In genomic region chr11:68497081-68497480, GRCm38 (mm10) we compare ENCODE assay signal across 32 mouse cellular contexts. TPM values are rescaled to one million over a fixed set of nuclear protein-coding genes. Genes with fewer than 3 reads are reported as not detected.
DNase-seq lines count a peak whose midpoint lies in the region; ATAC-seq and TF ChIP-seq lines count a peak whose summit lies in the region.
"Had no signal": no experiment of that assay in that cellular context is flagged by ENCODE, and none has a peak within 500 bp of the region (broad histone marks: within the 10 kb centered on the region; RNA-seq: fewer than 3 reads in every experiment).

No protein-coding gene starts in this region.

- no peak overlapping the region for H3K4me2 ChIP-seq in intestine, postnatal 0 days (replicated peaks; ENCODE audit: low read depth)
- H3K4me2 ChIP-seq in intestine, embryonic 16.5 days (ENCODE audit: low read depth, low read length), result no peak overlapping the region
- H3K4me2 ChIP-seq in CH12.LX (ENCODE audit: insufficient read depth, low read depth, poor library complexity, severe bottlenecking), result no peak overlapping the region
- H3K4me2 ChIP-seq: forebrain, embryonic 13.5 days; hindbrain, embryonic 13.5 days; limb, embryonic 15.5 days; lung, embryonic 15.5 days; midbrain, embryonic 15.5 days had no signal

- no peaks in the 10 kb centered on the region for H3K79me2 ChIP-seq in CH12.LX (replicated peaks; ENCODE audit: control insufficient read depth, extremely low read depth, insufficient read depth, poor library complexity, severe bottlenecking)

- in situ Hi-C loops in CH12.LX (cut with MboI; ENCODE audit: low pct_ligation_motif_present, low pct_unique_long_range_greater_than_20kb, low sequenced_read_pairs), result no loop called here

- H3K4me1 ChIP-seq in intestine, postnatal 0 days (replicated peaks; ENCODE audit: control insufficient read depth, insufficient read depth, low read length), result 0 out of 2 replicates have a peak, but pooled peaks cover 2% of the 10 kb centered on the region
- H3K4me1 ChIP-seq in intestine, embryonic 16.5 days (ENCODE audit: control insufficient read depth, insufficient read depth, low read length), result peaks cover 16% of the 10 kb centered on the region; the same call in 1 of the 2 replicates
- H3K4me1 ChIP-seq in CH12.LX (ENCODE audit: control insufficient read depth in 1 of 2, insufficient read depth in 2 of 2), result peaks cover 41 to 77% of the 10 kb centered on the region in 2 experiments
- peaks cover 27% of the 10 kb centered on the region for H3K4me1 ChIP-seq in bone marrow macrophage, adult 2 months (ENCODE audit: control insufficient read depth, insufficient read depth, low read length)
- peaks cover 15% of the 10 kb centered on the region for H3K4me1 ChIP-seq in thymus, adult 2 months (replicated peaks; ENCODE audit: control insufficient read depth, insufficient read depth, low read length)
- H3K4me1 ChIP-seq: forebrain, embryonic 13.5 days; midbrain, embryonic 10.5 days; midbrain, embryonic 15.5 days had no signal

- no peak overlapping the region for H3K9ac ChIP-seq in intestine, postnatal 0 days (ENCODE audit: low read depth, low read length)
- H3K9ac ChIP-seq in intestine, embryonic 16.5 days (ENCODE audit: low read depth, low read length), result no peak overlapping the region
- H3K9ac ChIP-seq in CH12.LX (ENCODE audit: insufficient read depth, low read depth), result 0 out of 2 replicates have a peak overlapping the region, but pooled peaks have one; percentile 10
- H3K9ac ChIP-seq: forebrain, embryonic 13.5 days; hindbrain, embryonic 13.5 days; limb, embryonic 15.5 days; liver, embryonic 14.5 days; lung, embryonic 15.5 days; midbrain, embryonic 15.5 days had no signal

- no peaks in the 10 kb centered on the region for H3K36me3 ChIP-seq in intestine, postnatal 0 days (ENCODE audit: control insufficient read depth, insufficient read depth)
- H3K36me3 ChIP-seq in intestine, embryonic 16.5 days (ENCODE audit: control insufficient read depth, insufficient read depth, low read length), result no peaks in the 10 kb centered on the region
- H3K36me3 ChIP-seq in CH12.LX (replicated peaks in 1 of 2; ENCODE audit: control insufficient read depth in 1 of 2, insufficient read depth in 1 of 2, low read length in 1 of 2), result peaks cover 0 to 35% of the 10 kb centered on the region in 2 experiments
- H3K36me3 ChIP-seq in thymus, adult 2 months (ENCODE audit: control insufficient read depth, insufficient read depth, low read length), result peaks cover 39% of the 10 kb centered on the region
- H3K36me3 ChIP-seq: hindbrain, embryonic 13.5 days; limb, embryonic 10.5 days; limb, embryonic 15.5 days; lung, embryonic 15.5 days; midbrain, embryonic 10.5 days; midbrain, embryonic 15.5 days had no signal

- no peak for TF ChIP-seq RAD21 in CH12.LX (IDR thresholded peaks at IDR 0.05; ENCODE audit: low read depth, low read length)

- no peaks in the 10 kb centered on the region for H3K27me3 ChIP-seq in intestine, postnatal 0 days (replicated peaks; ENCODE audit: control insufficient read depth, insufficient read depth, low read length)
- no peaks in the 10 kb centered on the region for H3K27me3 ChIP-seq in intestine, embryonic 16.5 days (replicated peaks; ENCODE audit: control insufficient read depth, insufficient read depth, low read length)
- H3K27me3 ChIP-seq in CH12.LX (replicated peaks), result no peaks in the 10 kb centered on the region
- H3K27me3 ChIP-seq in thymus, adult 2 months (ENCODE audit: control insufficient read depth, insufficient read depth, low read length), result no peaks in the 10 kb centered on the region
- H3K27me3 ChIP-seq: forebrain, embryonic 13.5 days; hindbrain, embryonic 13.5 days; limb, embryonic 15.5 days; lung, embryonic 15.5 days; midbrain, embryonic 15.5 days had no signal

- intact Hi-C loops in heart, postnatal 10 days (cut with DNase I), result no loop called here

- no peak overlapping the region for H3K27ac ChIP-seq in intestine, postnatal 0 days (ENCODE audit: low read depth, low read length)
- H3K27ac ChIP-seq in intestine, embryonic 16.5 days (ENCODE audit: low read length), result no peak overlapping the region
- H3K27ac ChIP-seq in CH12.LX (ENCODE audit: insufficient read depth, low read depth), result peak overlapping the region; percentile 21
- peak overlapping the region; percentile 21 for H3K27ac ChIP-seq in bone marrow macrophage, adult 2 months (ENCODE audit: insufficient read depth, low read depth, low read length)
- H3K27ac ChIP-seq in thymus, adult 2 months (ENCODE audit: control insufficient read depth, insufficient read depth, low read length), result no peak overlapping the region
- H3K27ac ChIP-seq: forebrain, embryonic 13.5 days; hindbrain, embryonic 13.5 days; limb, embryonic 10.5 days; limb, embryonic 15.5 days; liver, embryonic 14.5 days; lung, embryonic 15.5 days; macrophage; midbrain, embryonic 10.5 days; midbrain, embryonic 15.5 days had no signal

- H3K9me3 ChIP-seq in intestine, postnatal 0 days (ENCODE audit: control insufficient read depth), result no peaks in the 10 kb centered on the region
- H3K9me3 ChIP-seq in intestine, embryonic 16.5 days (ENCODE audit: control insufficient read depth, low read length), result no peaks in the 10 kb centered on the region
- peaks cover 3% of the 10 kb centered on the region for H3K9me3 ChIP-seq in CH12.LX (replicated peaks; ENCODE audit: low read length)
- H3K9me3 ChIP-seq: forebrain, embryonic 13.5 days; hindbrain, embryonic 13.5 days; limb, embryonic 10.5 days; limb, embryonic 15.5 days; lung, embryonic 15.5 days; midbrain, embryonic 10.5 days; midbrain, embryonic 15.5 days had no signal

- no peak overlapping the region for H3K4me3 ChIP-seq in intestine, postnatal 0 days (ENCODE audit: low read depth, low read length)
- H3K4me3 ChIP-seq in intestine, embryonic 16.5 days (ENCODE audit: low read length), result no peak overlapping the region
- peak overlapping the region in 1 of 3 experiments; percentile 22 for H3K4me3 ChIP-seq in CH12.LX (replicated peaks in 1 of 3; ENCODE audit: low read depth in 2 of 3, low read length in 2 of 3, poor library complexity in 1 of 3)
- no peak overlapping the region for H3K4me3 ChIP-seq in bone marrow macrophage, adult 2 months (ENCODE audit: insufficient read depth, low read length)
- no peak overlapping the region for H3K4me3 ChIP-seq in thymus, adult 2 months (ENCODE audit: control insufficient read depth, insufficient read depth, low read length)
- H3K4me3 ChIP-seq: forebrain, embryonic 13.5 days; hindbrain, embryonic 13.5 days; limb, embryonic 10.5 days; limb, embryonic 15.5 days; lung, embryonic 15.5 days; midbrain, embryonic 10.5 days; midbrain, embryonic 15.5 days had no signal

- 50% methylated on average over 6 of the region's 6 CpGs for WGBS in intestine, postnatal 0 days
- 65% methylated on average over 6 of the region's 6 CpGs for WGBS in intestine, embryonic 16.5 days
- WGBS in thymus, adult 2 months, result 77% methylated on average over 6 of the region's 6 CpGs

- no peak for ATAC-seq in intestine, postnatal 0 days
- ATAC-seq in intestine, embryonic 16.5 days, result no peak
- ATAC-seq: activated CD4-positive, CD25-positive, alpha-beta regulatory T cell, adult 4 months; CD4-positive, CD25-positive, alpha-beta regulatory T cell, adult 4 months; forebrain, embryonic 13.5 days; midbrain, embryonic 15.5 days had no signal

- dilution Hi-C loops in CH12.LX (cut with MboI; ENCODE audit: extremely low pct_ligation_motif_present, extremely low pct_unique_long_range_greater_than_20kb, low sequenced_read_pairs), result no loop called here

- TF ChIP-seq CTCF in intestine, postnatal 0 days (IDR thresholded peaks at IDR 0.05; ENCODE audit: low read depth), result 0 out of 2 replicates have a peak, but pooled peaks have one; percentile 2
- no peak for TF ChIP-seq CTCF in CH12.LX (conservative IDR thresholded peaks at IDR 0.05 in 1 of 2, IDR thresholded peaks at IDR 0.05 in 1 of 2; ENCODE audit: low read depth in 2 of 2, low read length in 2 of 2)
- no peak for TF ChIP-seq CTCF in bone marrow macrophage, adult 2 months (IDR thresholded peaks at IDR 0.05; ENCODE audit: low read depth, low read length)
- no peak for TF ChIP-seq CTCF in thymus, adult 2 months (IDR thresholded peaks at IDR 0.05; ENCODE audit: borderline replicate concordance, control insufficient read depth, extremely low read depth, insufficient read depth, low read length, poor library complexity)

- no peak for TF ChIP-seq EP300 in CH12.LX (IDR thresholded peaks at IDR 0.05; ENCODE audit: low read length)

- peak; percentile 35; the same call in 1 of the 2 replicates for TF ChIP-seq POLR2A in CH12.LX (IDR thresholded peaks at IDR 0.05; ENCODE audit: low read depth, low read length)
- no peak for TF ChIP-seq POLR2A in bone marrow macrophage, adult 2 months (IDR thresholded peaks at IDR 0.05; ENCODE audit: borderline replicate concordance, low read depth, low read length)
- no peak for TF ChIP-seq POLR2A in thymus, adult 2 months (IDR thresholded peaks at IDR 0.05; ENCODE audit: control insufficient read depth, extremely low read depth, insufficient read depth, low read length, poor library complexity)

- peak; percentile 39 for DNase-seq in heart, adult 8-10 months (ENCODE audit: low spot score)
- no peak for DNase-seq in heart, postnatal 10 days
- DNase-seq in CH12.LX (ENCODE audit: extremely low read depth), result no peak
- no peak for DNase-seq in cerebellum, adult 9-11 months
- DNase-seq in thymus, adult 2 months, result no peak
- DNase-seq: adrenal gland, adult 2 months; adrenal gland, postnatal 36 days; cerebellum, adult 8-10 months; cerebellum, postnatal 36 days; kidney, adult 11 months; kidney, postnatal 14 days; layer of hippocampus, adult 9-11 months; right cerebral cortex, adult 18-20 months; spleen, adult 18-20 months; thymus, postnatal 4 days had no signal

RNA-seq across cellular contexts. Expression of gene Pik3r6, which starts 5.7 kb away (rescaled TPM):
- total RNA-seq in heart, adult 8-10 months (2022), result 1 to 10 TPM; 2.4 to 6.9 (median 3.8) TPM
- 1 to 10 TPM; 7.4 to 9.6 TPM for total RNA-seq in heart, postnatal 10 days (2021)
- 1.0 and 1.4 TPM in 2 replicates for polyA plus RNA-seq in intestine, postnatal 0 days (2015; fragmentation: Nextera tagmentation; extraction: Ambion mirVana)
- polyA plus RNA-seq in intestine, embryonic 16.5 days (2015; fragmentation: Nextera tagmentation; extraction: Ambion mirVana), result 2.4 and 2.5 TPM in 2 replicates
- 88.4 and 102 TPM in 2 replicates for total RNA-seq in CH12.LX (2012; rRNA removed)
- total RNA-seq in CH12.LX (2014; rRNA removed), result 80.9 and 82.9 TPM in 2 replicates
- polyA plus RNA-seq in CH12.LX (2012; ENCODE audit: insufficient read length, low read depth), result 90.2 and 95.9 TPM in 2 replicates
- polyA plus RNA-seq in bone marrow macrophage, adult 2 months (2012; ENCODE audit: insufficient read depth, insufficient read length, missing spikeins), result 30.1 and 35.5 TPM in 2 replicates
- polyA plus RNA-seq in thymus, adult 2 months (2012; rRNA removed), result 2.5 and 3.7 TPM in 2 replicates
- polyA plus RNA-seq: activated CD4-positive, CD25-positive, alpha-beta regulatory T cell, adult 4 months; CD4-positive, CD25-positive, alpha-beta regulatory T cell, adult 4 months had no signal

RNA-seq across cellular contexts. Expression of gene Mfsd6l, which starts 58.9 kb away (rescaled TPM):
- under 1 TPM in 3 of 4 experiments, not detected in 1; 0.11 to 0.25 (median 0.16) TPM for total RNA-seq in heart, adult 8-10 months (2022)
- total RNA-seq in heart, postnatal 10 days (2021), result under 1 TPM; 0.27 to 0.31 TPM
- polyA plus RNA-seq in intestine, postnatal 0 days (2015; fragmentation: Nextera tagmentation; extraction: Ambion mirVana), result 7.7 and 8.3 TPM in 2 replicates
- polyA plus RNA-seq in intestine, embryonic 16.5 days (2015; fragmentation: Nextera tagmentation; extraction: Ambion mirVana), result 4.5 and 6.8 TPM in 2 replicates
- total RNA-seq in CH12.LX (2012; rRNA removed), result 4.1 and 4.2 TPM in 2 replicates
- total RNA-seq in CH12.LX (2014; rRNA removed), result 4.0 and 5.1 TPM in 2 replicates
- polyA plus RNA-seq in CH12.LX (2012; ENCODE audit: insufficient read length, low read depth), result 6.4 and 7.2 TPM in 2 replicates
- polyA plus RNA-seq in bone marrow macrophage, adult 2 months (2012; ENCODE audit: insufficient read depth, insufficient read length, missing spikeins), result 0.35 and 1.2 TPM in 2 replicates
- polyA plus RNA-seq in thymus, adult 2 months (2012; rRNA removed), result 0.24 and 0.65 TPM in 2 replicates
- total RNA-seq: adrenal gland, postnatal 36 days; gastrocnemius, adult 18-20 months; left cerebral cortex, postnatal 10 days had no signal
- polyA plus RNA-seq: activated CD4-positive, CD25-positive, alpha-beta regulatory T cell, adult 4 months; CD4-positive, CD25-positive, alpha-beta regulatory T cell, adult 4 months; forebrain, embryonic 13.5 days; hindbrain, embryonic 13.5 days; macrophage; midbrain, embryonic 10.5 days; midbrain, embryonic 15.5 days; neural tube, embryonic 11.5 days had no signal

Comparison
In these comparisons a context has a peak if more than half of its experiments do, and no peak if none do; other contexts are left out.
1. H3K27ac ChIP-seq: peak in CH12.LX (single experiment) and bone marrow macrophage, adult 2 months (single experiment); none in intestine, postnatal 0 days (single experiment), intestine, embryonic 16.5 days (single experiment) and thymus, adult 2 months (single experiment).